Mouse (Mus musculus) right cerebral cortex, adult 2 months (tissue): ENCODE data around the gene Sephs2.
"Not testable (repeated sequence)": the region's sequence is repeated elsewhere in the genome, so short reads cannot be mapped to it uniquely, and the experiment has no call there.

Source experiments
- DNase-seq, 2 experiments: peaks; one replicate each; pipeline ENCODE4 v3.0.0; 2021 to 2022; ENCODE audit warnings: low spot score in 2 of 2

The Sephs2 gene

DNA sequence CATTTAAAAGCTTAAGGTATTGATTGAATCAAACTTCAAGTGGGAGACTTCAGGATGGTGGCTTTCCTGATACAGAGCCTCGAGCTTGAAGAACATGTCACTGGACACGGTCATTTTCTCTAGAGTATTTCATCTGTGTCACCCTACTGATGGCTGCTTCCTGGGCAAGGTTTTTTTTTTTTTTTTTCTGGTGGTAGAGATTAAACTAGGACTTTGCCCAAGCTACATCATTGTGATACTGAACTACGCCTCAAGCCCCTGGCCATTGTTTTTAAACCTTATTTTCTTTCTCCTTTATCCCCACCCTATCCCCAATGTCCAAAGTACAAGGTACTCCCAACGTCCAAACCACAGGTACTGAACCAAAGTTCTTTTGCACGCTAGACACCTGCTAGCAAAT, 3.2 kb downstream of the Sephs2 start:
- no peak for DNase-seq

DNA sequence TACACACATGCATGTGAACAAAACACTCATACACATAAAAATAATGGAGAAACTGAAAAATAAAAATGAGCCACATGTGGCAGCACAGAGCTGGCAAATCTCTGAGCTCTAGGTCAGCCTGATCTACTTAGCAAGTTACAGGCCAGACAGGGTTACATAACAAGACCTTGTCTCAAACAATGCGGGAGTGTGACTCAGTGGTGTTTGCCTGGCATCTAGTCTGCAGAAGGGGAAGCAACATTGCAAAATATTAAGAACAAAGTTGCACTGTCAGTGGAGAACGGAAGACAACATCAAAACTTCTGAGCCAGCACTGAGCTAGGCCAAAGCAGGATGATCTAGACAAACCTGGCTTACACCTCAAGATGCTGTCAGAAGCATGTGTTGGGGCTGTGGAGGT, 3.6 kb downstream of the Sephs2 start:
- DNase-seq = no peak

GRCm38 (mm10) chr7:127263526-127263925, 10.3 kb downstream of the Sephs2 start:
- no peak for DNase-seq

GRCm38 (mm10) chr7:127262218-127262961, 11.5 kb downstream of the Sephs2 start:
- no peak for DNase-seq

DNA sequence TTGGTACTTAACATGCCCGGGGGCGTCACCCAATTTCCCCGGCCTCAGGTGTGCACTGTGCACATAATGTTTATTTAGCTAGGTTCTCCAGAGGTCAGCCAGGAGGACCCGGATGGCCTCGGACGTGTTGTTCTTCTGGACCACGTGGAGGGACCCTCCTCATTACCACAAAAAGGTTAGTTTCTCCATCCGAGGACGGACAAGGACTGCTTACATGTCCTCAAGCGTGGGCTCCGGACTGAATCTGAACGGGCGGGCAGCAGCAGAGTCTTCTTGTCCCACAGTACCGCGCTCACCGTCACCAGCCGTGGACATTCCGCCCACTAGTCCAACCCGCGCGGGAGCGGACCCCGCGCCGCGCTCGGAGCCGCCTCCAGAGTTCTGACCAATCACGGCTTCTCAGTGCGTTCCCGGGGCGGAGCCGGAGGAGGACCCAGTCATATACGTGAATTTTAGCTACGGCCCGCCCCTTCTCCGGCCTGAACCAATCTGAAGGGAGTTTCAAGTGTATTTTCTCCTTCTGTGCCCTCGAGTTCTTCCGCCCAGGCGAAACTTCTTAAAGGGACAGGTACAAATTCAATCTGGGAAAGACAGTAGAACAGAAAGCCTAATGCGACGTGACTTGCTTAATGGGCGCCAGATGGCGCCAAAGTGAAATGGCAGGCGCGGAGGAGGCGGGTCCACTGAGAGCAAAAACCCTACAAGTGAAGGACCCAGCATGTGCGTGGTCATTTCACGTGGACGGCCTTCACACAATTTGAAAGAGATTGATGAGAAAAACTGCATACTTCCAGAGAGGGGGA, 13.3 kb downstream of the Sephs2 start, which contains the start of gene Dctpp1:
Gene Dctpp1 (minus strand): TSS at position 401 of the 803 bp plus-strand sequence.
- peak; percentile 98 to 99 for DNase-seq

- DNase-seq = peak in 1 of 2 experiments; percentile 28
Observed at GRCm38 (mm10) chr7:127259186-127259905, 14.5 kb downstream of the Sephs2 start.

- no peak for DNase-seq
Observed at GRCm38 (mm10) chr7:127256518-127256917, 17.3 kb downstream of the Sephs2 start.

DNA sequence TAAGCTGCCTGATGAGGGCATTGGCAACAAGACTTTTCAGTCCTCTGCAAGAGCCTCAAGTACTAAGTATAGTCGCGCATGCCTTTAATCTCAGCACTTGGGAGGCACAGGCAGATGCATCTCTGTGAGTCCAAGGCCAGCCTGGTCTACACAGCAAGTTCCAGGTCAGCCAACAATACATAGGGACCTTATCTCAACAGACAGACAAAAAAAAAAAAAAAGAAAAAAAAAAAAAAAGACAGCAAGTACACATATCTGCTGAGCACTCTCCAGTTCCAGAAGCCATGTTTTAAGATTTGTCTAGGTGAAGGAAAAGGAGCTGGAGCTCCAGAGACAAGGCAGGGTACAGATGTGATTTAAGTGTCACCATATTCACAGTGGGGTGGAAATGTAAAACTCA, 17.9 kb downstream of the Sephs2 start:
- DNase-seq = no peak

DNA sequence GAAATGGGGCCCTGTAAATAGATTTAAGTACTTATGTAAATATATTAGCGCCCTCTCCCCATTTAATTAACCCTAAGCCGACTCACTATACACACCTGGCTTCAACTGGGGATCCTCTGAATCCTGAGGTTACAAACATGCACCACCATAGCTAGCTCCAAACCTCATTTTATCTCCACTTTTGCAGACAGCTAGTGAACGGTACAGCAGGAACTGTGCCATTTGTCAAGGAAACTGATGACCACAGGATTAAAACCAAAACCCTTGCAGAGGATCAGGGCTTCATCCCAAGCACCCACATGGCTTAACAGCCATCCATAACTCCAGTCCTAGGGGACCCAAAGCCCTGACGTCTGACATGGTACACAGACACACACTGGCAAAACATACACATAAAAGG, 18.8 kb downstream of the Sephs2 start:
- no peak for DNase-seq

DNA sequence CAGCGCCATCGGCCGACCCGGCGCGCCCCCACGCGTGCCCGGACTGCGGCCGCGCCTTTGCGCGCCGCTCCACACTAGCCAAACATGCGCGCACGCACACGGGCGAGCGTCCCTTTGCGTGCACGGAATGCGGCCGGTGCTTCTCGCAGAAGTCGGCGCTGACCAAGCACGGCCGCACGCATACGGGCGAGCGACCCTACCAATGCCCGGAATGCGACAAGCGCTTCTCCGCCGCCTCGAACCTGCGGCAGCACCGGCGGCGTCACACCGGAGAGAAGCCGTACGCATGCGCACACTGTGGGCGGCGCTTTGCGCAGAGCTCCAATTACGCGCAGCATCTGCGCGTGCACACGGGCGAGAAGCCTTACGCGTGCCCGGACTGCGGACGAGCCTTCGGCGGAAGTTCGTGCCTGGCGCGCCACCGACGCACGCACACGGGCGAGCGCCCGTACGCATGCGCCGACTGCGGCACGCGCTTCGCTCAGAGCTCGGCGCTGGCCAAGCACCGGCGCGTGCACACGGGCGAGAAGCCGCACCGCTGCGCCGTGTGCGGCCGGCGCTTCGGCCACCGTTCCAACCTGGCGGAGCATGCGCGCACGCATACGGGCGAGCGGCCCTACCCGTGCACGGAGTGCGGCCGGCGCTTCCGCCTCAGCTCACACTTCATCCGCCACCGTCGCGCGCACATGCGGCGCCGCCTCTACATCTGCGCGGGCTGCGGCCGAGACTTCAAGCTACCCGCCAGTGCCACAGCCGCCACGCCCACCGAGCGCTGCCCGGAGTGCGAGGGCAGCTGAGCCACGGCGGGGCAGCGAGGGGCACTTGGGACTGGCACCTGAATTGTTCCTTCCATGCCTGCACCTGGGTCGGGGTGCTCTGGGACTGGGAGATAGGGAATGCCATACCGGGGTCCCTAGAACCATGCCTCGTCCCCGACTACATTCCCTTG, 19.8 kb downstream of the Sephs2 start:
- DNase-seq = peak; percentile 94

DNA sequence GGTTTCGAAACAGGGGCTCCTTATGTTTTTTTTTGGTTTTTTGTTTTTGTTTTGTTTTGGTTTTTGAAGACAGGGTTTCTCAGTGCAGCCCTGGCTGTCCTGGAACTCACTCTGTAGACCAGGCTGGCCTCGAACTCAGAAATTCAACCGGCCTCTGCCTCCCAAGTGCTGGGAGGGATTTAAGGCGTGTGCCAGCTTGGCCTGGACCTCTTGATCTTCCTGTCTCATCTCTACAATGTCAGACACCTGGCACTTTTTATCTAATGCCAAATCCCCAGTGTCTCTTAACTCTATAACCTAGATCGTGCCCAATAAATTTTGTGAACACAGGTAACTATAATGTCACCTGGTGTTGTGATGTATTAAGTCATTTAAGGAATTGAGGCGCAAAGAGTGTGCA, 20.5 kb downstream of the Sephs2 start:
- no peak for DNase-seq

GRCm38 (mm10) chr7:127252414-127252813, 21.4 kb downstream of the Sephs2 start:
- DNase-seq = no peak

GRCm38 (mm10) chr7:127250511-127250910, 23.3 kb downstream of the Sephs2 start:
- DNase-seq = not testable (repeated sequence)

GRCm38 (mm10) chr7:127244658-127245510, 29.0 kb downstream of the Sephs2 start:
- DNase-seq = no peak

- DNase-seq = peak; percentile 89 to 93
Observed at GRCm38 (mm10) chr7:127243870-127244657, 29.8 kb downstream of the Sephs2 start, which contains the start of gene Zfp771. TSS of gene Zfp771 (plus strand) at chr7:127244274.

DNA sequence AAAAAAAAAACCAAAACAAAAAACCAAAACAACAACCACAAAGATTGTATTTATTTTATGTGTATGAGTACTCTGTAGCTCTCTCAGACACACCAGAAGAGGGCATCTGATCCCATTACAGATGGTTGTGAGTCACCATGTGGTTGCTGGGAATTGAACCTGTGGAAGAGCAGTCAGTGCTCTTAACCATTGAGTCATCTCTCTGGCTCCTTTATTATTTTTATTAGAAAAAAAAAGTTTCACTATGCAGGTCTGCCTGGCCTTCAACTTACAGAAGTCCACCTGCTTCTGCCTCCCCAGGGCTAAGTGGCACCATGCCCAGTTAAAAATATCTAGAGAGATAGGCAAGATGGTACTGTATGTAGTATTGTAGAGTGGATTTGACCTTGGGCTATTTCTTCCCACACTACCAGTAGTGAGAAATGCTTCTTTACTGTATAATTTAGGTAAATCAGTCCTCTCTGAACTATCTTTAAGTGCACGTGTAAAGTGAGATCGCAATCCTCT, 30.4 kb downstream of the Sephs2 start:
- no peak for DNase-seq

DNA sequence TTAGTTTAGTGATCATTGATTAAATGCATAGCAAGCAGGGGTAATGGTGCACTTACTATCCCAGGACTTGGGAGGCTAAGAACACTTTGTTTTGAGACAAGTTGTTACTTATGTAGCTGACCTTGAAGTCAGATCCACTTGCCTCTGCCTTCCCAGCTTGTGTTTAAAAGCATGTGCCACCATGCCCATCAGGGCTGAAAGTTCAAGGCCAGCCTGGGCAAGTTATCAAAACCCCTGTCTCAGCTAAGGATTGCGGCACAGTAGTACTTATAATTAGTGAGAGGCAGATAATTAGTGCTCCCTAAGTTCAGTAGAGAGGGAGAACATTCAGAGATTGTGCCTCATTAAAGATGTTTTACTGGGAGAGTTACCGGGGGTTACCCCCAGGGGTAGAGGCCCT, 39.1 kb downstream of the Sephs2 start:
- DNase-seq = no peak

DNA sequence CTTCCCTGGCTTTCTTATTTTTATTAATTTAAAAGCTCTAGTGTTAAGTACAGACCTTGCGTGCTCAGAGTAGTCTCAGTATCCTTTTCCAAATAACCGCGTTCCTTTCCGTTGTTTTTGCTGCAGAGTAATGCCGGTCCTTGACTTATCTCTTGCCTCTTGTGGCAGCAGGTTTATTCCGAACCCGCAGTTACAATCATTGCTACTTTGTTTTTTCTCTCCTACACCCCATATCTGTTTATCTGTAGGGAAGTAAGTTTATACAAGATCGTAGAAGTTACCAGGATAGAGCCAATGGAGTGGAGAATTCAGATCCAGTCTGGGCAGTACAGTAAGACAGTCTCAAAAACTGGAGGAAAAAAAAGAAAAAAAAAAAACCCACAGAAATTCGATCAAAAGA, 40.1 kb downstream of the Sephs2 start:
- DNase-seq = no peak

DNA sequence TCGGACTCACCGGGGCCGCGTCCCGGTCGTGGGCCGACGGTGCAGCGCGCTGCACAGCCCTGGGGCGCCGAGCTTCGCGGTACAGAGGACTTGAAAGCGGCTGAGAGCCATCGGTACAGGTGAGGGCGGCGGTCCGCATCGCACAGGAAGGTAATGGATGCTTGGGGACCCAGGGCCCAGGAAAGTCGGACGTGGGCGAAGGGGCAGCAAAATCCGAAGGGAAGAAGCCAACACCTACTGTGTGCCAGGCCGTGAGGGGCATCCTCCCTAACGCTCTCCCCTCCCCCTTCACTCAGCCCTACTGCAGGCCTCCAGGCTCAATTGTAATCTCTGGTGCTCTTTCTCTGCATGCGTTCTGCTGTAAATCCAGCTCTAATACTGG, 40.5 kb downstream of the Sephs2 start:
- DNase-seq = peak in 1 of 2 experiments; percentile 47
